Mouse (Mus musculus) E14TG2a.4 (cell line): ENCODE results near the gene Gm11758.
"Not testable (repeated sequence)": the region's sequence is repeated elsewhere in the genome, so short reads cannot be mapped to it uniquely, and the experiment has no call there.

Experiments used
- H3K27me3 ChIP-seq: 2 replicates; pipeline ENCODE4 v1.6.1; 2014; ENCODE audit warnings: low read length, control low read depth; ENCODE audit not compliant: insufficient read depth
- H3K36me3 ChIP-seq: 2 replicates; pipeline ENCODE4 v1.6.1; 2014; ENCODE audit warnings: low read length, control low read depth; ENCODE audit not compliant: insufficient read depth
- H3K4me1 ChIP-seq: replicated peaks from 2 replicates; pipeline ENCODE4 v1.6.1; 2014; ENCODE audit warnings: low read depth, low read length, control low read depth
- H3K4me3 ChIP-seq: replicated peaks from 2 replicates; pipeline ENCODE4 v1.5.1; 2014; ENCODE audit warnings: mild to moderate bottlenecking, low read length
- H3K9me3 ChIP-seq: 2 replicates; pipeline ENCODE4 v1.6.1; 2014; ENCODE audit warnings: low read length, control low read depth
- CTCF ChIP-seq: conservative IDR thresholded peaks from 2 replicates; pipeline ENCODE4 v1.5.1; 2014; ENCODE audit warnings: low read length
- NANOG ChIP-seq: IDR thresholded peaks from 2 replicates; pipeline ENCODE4 v1.6.1; 2014; ENCODE audit warnings: borderline replicate concordance, low read length, mixed read lengths
- POU5F1 ChIP-seq: IDR thresholded peaks from 2 replicates; pipeline ENCODE4 v1.6.1; 2014; ENCODE audit warnings: low read length, borderline replicate concordance

The Gm11758 gene

GRCm38 (mm10) chr4:73876166-73876565 is at the start of gene Gm11758:
Gene Gm11758 (minus strand): TSS chr4:73876266.
- H3K4me1 ChIP-seq, H3K4me3 ChIP-seq, H3K36me3 ChIP-seq, H3K27me3 ChIP-seq, H3K9me3 ChIP-seq: not testable (repeated sequence)

- not testable (repeated sequence) for H3K4me3 ChIP-seq, H3K36me3 ChIP-seq, H3K27me3 ChIP-seq, H3K4me1 ChIP-seq
- peaks cover 15% of the 10 kb centered on the region for H3K9me3 ChIP-seq
Observed at GRCm38 (mm10) chr4:73920660-73921059, 44.6 kb upstream of the Gm11758 start, which contains the start of gene Gm11756. Gene Gm11756 (minus strand): TSS chr4:73920760.

- H3K27me3 ChIP-seq, H3K4me1 ChIP-seq, H3K4me3 ChIP-seq, H3K9me3 ChIP-seq, H3K36me3 ChIP-seq: not testable (repeated sequence)
Observed at GRCm38 (mm10) chr4:73905853-73906252, 29.8 kb upstream of the Gm11758 start, which contains the start of gene Gm13871. Gene Gm13871 (minus strand): TSS chr4:73905953.

- H3K9me3 ChIP-seq, H3K4me3 ChIP-seq, H3K36me3 ChIP-seq, H3K4me1 ChIP-seq, H3K27me3 ChIP-seq: not testable (repeated sequence)
Observed at GRCm38 (mm10) chr4:73891012-73891411, 14.9 kb upstream of the Gm11758 start, which contains the start of gene Gm11757. Gene Gm11757 (minus strand): TSS chr4:73891112.

- no peaks in the 10 kb centered on the region for H3K9me3 ChIP-seq
- TF ChIP-seq NANOG (no peak), CTCF (no peak), POU5F1 (no peak)
Observed at GRCm38 (mm10) chr4:73826587-73826986, 49.5 kb downstream of the Gm11758 start.

More at GRCm38 (mm10) chr4:73826587-73826986, 49.5 kb downstream of the Gm11758 start:
- H3K4me1 ChIP-seq, result no peaks in the 10 kb centered on the region
- H3K27me3 ChIP-seq, result no peaks in the 10 kb centered on the region
- no peak overlapping the region for H3K4me3 ChIP-seq
- H3K36me3 ChIP-seq, result no peaks in the 10 kb centered on the region
